ENCODE assay signal across 9 mouse cellular contexts in the genomic region with DNA sequence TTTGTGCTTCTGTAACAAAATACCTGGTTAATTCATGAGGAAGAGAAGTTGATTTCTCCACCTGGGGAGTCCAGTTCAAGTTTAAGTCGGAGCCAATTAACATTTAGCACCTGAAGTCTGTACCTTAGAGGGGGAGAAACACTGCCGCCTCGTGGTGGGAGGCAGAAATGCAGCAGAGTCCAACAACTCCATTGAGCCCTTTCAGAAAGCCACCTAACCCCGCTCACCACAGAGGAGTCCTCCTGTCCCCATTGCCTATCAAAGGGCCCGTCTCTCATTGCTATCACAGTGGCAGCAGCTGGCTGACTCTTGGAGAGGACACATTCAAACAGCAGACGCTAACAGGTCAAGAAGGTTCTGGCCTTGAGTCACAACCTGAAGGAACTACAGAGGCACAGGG. TPM values are rescaled to one million over a fixed set of nuclear protein-coding genes. Genes with fewer than 3 reads are reported as not detected.
DNase-seq lines count a peak whose midpoint lies in the region; ATAC-seq and TF ChIP-seq lines count a peak whose summit lies in the region.
"Had no signal": no experiment of that assay in that cellular context is flagged by ENCODE, and none has a peak within 500 bp of the region (broad histone marks: within the 10 kb centered on the region; RNA-seq: fewer than 3 reads in every experiment).

No protein-coding gene starts in this region.

- H3K4me1 ChIP-seq in cerebellum, adult 2 months (ENCODE audit: control insufficient read depth, insufficient read depth, low read length), result no peaks in the 10 kb centered on the region

- H3K27me3 ChIP-seq in cerebellum, adult 2 months (ENCODE audit: control insufficient read depth, insufficient read depth, low read length), result no peaks in the 10 kb centered on the region

- WGBS in cerebellum, adult 2 months, result 26% methylated on average over 6 of the region's 6 CpGs

- no peak overlapping the region for H3K4me3 ChIP-seq in cerebellum, adult 2 months (replicated peaks; ENCODE audit: insufficient read depth, low read depth, low read length)

- peak; percentile 69 for TF ChIP-seq CTCF in cerebellum, adult 2 months (IDR thresholded peaks at IDR 0.05; ENCODE audit: borderline replicate concordance, insufficient read depth, low read depth, low read length)

- no peak overlapping the region for H3K27ac ChIP-seq in cerebellum, adult 2 months (ENCODE audit: insufficient read depth, low read length)

- DNase-seq in frontal cortex, postnatal 36 days (ENCODE audit: low spot score in 2 of 2), result no peak
- peak; percentile 54 to 56 for DNase-seq in right cerebral cortex, adult 2 months (ENCODE audit: low spot score in 2 of 2)
- DNase-seq in right cerebral cortex, postnatal 25 days, result no peak
- peak; percentile 33 to 57 for DNase-seq in cerebellum, adult 2 months
- peak; percentile 89 for DNase-seq in induced T-regulatory cell, adult 2 months (ENCODE audit: low read depth)
- peak; percentile 27 to 66 for DNase-seq in thymus, postnatal 10 days (ENCODE audit: low spot score in 2 of 2)

- ATAC-seq in frontal cortex, adult (ENCODE audit: low TSS enrichment), result 0 out of 2 replicates have a peak, but pooled peaks have one; percentile 44
- peak; percentile 80 for ATAC-seq in megakaryocyte, adult 5-6 weeks (ENCODE audit: poor library complexity, severe bottlenecking)

- TF ChIP-seq POLR2A in cerebellum, adult 2 months (IDR thresholded peaks at IDR 0.05; ENCODE audit: borderline replicate concordance, insufficient read depth, low read length), result no peak

RNA-seq across cellular contexts. Expression of a gene that starts 37.5 kb away (rescaled TPM):
- polyA plus RNA-seq in cerebellum, adult 2 months (2012; rRNA removed), result not detected in 2 replicates
- total RNA-seq in megakaryocyte, adult 5-6 weeks (2015), result not detected in 2 replicates
- not detected in 2 replicates for total RNA-seq in megakaryocyte, adult 5-6 weeks (2017)
- total RNA-seq: layer of hippocampus, postnatal 25 days had no signal

RNA-seq across cellular contexts. Expression of a gene that starts 37.6 kb away (rescaled TPM):
- 21.9 and 22.3 TPM in 2 replicates for polyA plus RNA-seq in cerebellum, adult 2 months (2012; rRNA removed)
- total RNA-seq in megakaryocyte, adult 5-6 weeks (2015), result not detected in 2 replicates
- not detected in 2 replicates for total RNA-seq in megakaryocyte, adult 5-6 weeks (2017)

RNA-seq across cellular contexts. Expression of a gene that starts 51.0 kb away (rescaled TPM):
- 8.7 and 9.6 TPM in 2 replicates for polyA plus RNA-seq in cerebellum, adult 2 months (2012; rRNA removed)
- total RNA-seq in megakaryocyte, adult 5-6 weeks (2015), result 433 and 468 TPM in 2 replicates
- total RNA-seq in megakaryocyte, adult 5-6 weeks (2017), result 365 and 515 TPM in 2 replicates

Comparison
In these comparisons a context has a peak if more than half of its experiments do, and no peak if none do; other contexts are left out.
1. DNase-seq: peak in right cerebral cortex, adult 2 months (2 of 2), cerebellum, adult 2 months (2 of 2), induced T-regulatory cell, adult 2 months (single experiment) and thymus, postnatal 10 days (2 of 2); none in frontal cortex, postnatal 36 days (0 of 2) and right cerebral cortex, postnatal 25 days (single experiment).